Mouse (Mus musculus): ENCODE results near the gene Cpox.

Cpox gene

DNA sequence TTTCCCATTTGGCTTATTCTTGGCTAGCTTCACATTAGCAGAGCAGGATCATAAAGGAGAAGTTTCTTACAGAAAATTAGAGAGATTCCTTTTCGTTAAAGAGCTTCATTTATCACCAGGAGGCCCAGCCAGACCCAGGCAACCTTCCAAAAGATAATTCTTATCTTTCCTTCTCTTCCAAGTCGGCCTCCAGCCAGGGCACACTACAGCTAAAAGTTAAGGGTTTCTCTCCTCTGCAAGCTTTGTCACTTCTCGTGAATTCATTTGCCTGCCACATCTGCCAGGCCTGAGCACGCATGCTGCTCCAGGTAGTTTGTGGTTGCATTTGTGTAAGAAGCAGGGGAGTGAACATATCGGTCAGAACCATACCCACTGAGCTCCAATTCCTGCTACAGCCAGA is 828 bp upstream of the Cpox start:
- DNase-seq (ENCODE audit: low read depth, low spot score): no peak

DNA sequence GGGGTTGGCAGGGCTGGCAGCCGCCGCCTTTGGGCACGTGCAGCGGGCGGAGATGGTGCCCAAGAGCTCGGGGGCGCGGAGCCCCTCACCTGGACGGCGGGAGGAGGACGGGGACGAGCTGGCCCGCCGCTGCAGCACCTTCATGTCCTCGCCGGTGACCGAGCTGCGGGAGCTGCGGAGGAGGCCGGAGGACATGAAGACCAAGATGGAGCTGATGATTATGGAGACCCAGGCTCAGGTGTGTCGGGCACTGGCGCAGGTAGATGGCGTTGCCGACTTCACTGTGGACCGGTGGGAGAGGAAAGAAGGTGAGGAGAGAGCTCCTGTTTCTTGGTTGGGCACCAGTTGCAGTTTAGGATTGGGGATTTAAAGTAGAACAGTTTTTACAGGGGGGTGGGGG is 551 bp downstream of the Cpox start:
- peak; percentile 8 for DNase-seq (ENCODE audit: low read depth, low spot score)

DNA sequence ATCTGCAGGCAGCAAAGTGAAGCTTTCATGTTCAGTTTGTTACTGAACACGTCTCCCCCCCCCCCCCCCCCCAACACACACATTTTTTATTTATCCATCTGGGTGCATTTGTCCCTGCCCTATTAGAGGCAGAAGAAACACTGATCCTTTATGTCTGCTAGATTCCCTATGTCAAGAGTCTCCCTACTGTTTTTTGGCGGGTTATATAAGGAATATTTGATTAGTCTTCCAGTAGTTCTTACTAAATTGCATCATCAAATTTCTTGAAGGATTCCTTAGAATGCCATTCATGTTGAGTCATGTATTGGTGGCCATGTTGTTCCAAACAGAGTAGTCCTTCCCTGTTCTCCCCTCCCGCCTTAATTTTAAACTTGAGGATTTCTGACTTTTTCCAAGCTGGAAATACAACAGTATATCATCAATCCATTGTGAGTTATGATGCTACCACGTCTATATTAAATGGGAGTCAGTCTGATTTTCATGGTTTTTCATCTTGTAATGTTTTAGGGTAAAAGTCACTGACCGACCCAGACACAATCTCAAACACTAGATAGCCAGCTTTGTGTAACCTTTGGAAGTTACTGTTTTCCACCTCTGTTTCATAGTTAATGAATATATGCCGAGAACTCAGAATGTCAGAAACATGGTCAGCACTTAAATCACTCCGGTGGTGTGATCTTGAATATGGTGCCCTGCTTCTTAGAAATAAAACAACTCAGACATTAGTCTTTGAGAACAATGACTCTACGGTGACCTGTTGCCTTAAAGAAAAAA is 1.3 kb downstream of the Cpox start:
- no peak for DNase-seq (ENCODE audit: low read depth, low spot score)

DNA sequence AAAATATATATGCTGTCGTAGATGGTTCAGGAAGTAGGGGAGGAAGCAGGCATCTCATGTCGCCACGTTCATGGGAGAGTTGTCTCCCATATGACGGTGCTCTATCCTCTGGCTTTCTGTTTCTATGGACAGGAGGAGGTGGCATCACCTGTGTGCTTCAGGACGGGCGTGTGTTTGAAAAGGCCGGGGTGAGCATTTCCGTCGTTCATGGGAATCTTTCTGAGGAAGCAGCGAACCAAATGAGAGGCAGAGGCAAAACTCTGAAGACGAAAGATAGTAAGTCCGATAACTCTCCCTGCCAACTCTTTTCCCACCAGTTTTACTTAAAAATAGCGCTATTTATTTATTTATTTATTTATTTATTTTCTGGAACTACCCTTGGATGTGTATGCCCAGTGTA is 2.3 kb downstream of the Cpox start:
- no peak for DNase-seq (ENCODE audit: low read depth, low spot score)

DNA sequence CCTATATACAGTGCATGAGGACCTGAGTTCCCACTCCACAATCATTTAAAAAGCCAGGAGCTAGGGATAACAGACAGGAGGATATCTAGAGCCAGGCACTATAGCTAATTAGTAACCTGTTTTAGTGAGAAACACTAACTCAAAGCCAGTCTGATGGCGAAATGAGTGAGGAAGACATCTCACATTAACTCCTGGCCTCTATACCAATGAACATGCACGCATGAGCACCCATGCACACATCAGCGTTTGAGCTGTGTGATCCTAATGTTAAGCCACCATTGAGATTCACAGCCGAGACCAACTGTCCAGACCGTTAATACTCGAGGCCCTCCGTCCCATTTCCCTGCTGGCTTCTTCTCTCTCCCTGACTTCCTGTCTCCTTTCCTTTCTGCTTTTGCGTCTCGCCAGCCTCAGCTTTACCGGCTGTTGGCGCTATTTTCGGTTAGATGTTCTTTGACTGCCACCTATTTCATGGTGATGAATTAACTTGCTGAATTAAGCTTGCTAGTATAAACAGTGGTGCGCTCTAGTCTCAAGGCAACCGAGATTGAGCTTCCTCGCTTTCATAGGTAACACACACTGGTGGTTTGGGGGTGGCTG is 3.8 kb downstream of the Cpox start:
- no peak for DNase-seq (ENCODE audit: low read depth, low spot score)

DNA sequence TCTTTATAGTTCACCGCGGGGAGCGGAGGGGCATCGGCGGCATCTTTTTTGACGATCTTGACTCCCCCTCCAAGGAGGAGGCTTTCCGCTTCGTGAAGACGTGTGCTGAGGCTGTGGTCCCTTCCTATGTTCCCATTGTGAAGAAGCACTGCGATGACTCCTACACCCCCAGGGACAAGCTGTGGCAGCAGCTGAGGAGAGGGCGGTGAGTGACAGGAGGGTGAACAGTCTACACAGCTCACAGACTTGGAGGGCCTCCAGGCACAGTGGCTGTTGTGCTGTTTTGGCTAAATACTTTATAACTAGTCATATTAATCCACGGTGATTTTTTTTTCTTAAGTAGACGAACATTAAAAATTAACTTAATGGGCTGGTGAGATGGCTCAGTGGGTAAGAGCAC is 5.2 kb downstream of the Cpox start:
- DNase-seq (ENCODE audit: low read depth, low spot score): no peak

DNA sequence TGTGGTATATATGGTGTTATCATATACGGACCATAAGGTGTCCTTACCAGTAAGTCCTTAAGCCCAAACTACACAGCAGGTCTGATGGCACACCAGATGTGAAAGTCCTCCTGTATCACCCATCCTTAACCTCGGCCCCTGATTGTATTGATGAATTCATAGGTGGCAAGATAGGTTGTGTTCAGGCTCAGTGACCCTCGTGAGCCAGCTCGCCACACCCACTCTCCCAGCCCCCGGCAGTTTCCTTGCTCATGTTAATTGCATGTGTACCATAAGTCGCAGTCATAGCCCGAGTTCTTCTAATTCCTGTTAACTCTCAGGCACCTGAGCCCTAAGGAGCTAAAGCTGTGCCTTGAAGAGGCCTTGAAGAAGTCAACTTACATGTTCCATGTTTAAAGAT is 6.1 kb downstream of the Cpox start:
- DNase-seq (ENCODE audit: low read depth, low spot score): no peak

DNA sequence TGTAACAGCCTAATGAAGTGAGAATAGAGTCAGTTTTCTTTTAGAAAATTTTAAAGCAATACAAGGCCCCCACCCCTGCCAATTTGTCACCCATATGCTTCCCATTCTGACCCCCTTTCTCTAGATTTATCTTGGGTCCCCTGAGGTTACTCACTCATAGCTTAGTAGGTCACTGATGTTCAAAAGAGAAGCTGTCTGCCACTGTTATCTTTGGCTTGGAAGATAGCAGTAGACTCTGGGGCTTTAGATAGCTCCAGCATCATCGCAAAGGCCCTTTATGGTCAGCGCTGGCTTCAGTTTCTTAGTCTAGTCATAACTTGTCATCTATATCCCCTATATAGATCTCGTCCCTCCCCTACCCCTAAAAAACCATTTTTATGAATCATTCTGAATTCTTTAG is 6.5 kb downstream of the Cpox start:
- no peak for DNase-seq (ENCODE audit: low read depth, low spot score)

DNA sequence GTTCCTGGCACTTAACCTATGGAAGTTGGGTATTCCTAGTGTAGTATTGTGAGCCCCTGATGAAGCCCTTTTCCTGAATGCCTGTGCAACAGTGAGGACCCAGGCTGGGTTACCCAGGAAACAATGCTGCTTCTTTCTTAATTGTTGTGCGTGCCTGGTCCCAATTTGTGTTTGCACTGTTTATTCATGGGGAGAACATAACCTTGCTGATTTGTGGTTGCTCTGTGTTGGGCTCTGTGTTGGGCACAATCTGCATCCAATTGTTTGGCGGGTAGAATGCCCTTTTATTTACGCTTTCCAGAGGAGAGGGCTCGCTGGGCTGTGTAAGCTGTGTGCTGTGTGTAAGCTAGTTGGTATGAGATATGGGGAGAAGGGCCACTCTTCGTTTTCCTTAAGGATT is 7.4 kb downstream of the Cpox start:
- no peak for DNase-seq (ENCODE audit: low read depth, low spot score)

DNA sequence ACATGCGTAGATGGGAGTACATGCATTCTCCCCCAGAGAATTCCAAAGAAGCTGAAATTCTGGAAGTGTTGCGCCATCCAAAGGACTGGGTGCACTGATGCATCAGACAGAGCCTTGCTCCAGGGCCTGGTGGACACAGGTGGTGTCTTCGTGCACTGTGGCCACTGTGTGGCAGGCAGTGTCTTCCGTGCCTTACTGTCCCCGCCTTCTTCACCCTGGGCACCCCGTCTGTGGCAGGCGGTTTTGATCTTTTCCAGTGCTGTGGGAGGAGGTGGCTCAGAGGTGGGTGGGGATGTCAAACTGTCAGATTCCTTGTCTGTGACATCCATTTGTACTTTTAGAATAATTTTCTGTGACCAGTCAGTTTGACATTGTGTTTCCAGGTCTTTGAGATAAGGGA is 8.6 kb downstream of the Cpox start:
- no peak for DNase-seq (ENCODE audit: low read depth, low spot score)

DNA sequence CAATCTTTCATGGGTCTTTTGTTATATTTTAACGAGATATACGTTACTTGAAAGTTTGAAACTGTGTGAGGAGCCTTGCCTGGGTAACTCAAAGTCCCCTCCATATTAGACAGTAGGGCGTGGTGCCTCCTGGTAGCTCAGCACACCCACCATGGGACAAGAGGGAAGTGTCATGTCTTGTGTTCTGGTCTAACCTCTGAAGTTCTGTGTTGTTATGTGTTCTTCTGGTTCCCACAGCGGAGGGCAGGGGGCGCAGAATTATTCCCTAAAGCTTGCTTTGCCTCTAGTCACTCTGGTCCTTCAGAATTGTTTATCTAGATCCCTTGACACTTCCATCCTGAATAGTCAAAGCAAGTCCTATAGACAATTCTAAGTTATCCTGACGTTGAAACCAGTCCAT is 12.0 kb downstream of the Cpox start:
- DNase-seq (ENCODE audit: low read depth, low spot score): no peak

DNA sequence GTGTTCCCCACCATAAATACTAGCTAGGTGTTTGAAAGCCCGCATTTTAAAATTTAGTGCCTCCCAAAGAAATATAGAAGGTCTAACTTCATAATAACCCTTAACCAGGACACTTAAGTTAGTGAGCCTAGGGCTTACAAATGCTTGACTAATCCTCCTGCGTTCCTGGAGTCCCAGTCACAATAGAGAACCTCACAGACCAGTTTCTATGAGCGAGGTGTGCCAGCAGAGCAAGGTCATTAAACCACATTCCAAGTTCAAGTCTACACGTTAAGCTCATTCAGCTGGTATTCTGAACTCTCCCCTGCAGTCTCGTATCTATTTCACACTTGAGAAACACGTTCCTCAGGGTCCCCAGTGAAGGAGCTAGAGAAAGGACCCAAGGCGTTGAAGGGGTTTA is 12.8 kb downstream of the Cpox start:
- no peak for DNase-seq (ENCODE audit: low read depth, low spot score)

DNA sequence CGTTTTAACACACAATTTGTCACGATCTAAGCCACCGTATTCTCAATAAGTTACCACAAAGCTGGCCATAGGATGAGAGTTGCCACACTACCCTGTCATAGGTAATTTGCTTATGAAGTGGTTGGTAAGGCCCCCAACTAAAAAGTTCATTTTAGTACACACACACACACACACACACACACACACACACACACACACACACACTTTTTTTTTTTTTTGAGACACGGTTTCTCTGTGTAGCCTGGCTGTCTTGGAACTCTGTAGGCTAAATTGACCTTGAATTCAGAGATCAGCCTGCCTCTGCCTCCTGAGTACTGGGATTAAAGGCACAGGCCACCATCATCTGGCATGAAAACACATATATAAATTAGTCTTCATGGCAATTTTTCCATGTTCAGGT is 13.8 kb downstream of the Cpox start:
- DNase-seq (ENCODE audit: low read depth, low spot score): no peak

DNA sequence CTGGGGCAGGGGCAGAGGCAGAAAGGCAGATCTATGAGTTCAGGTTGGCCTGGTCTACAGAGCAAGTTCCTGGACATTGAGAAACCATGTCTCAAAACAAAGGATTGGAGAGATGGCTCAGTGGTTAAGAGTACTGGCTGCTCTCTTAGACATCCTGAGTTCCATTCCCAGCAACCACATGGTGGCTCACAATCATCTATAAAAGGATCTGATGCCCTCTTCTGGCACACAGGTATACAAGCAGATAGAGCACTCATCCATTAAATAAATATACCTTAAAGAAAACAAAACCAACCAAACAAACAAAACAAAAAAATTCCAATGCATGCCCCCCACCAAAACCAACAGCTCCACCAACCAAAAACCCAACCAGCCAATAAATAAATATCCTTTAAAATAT is 14.4 kb downstream of the Cpox start:
- DNase-seq (ENCODE audit: low read depth, low spot score): no peak

DNA sequence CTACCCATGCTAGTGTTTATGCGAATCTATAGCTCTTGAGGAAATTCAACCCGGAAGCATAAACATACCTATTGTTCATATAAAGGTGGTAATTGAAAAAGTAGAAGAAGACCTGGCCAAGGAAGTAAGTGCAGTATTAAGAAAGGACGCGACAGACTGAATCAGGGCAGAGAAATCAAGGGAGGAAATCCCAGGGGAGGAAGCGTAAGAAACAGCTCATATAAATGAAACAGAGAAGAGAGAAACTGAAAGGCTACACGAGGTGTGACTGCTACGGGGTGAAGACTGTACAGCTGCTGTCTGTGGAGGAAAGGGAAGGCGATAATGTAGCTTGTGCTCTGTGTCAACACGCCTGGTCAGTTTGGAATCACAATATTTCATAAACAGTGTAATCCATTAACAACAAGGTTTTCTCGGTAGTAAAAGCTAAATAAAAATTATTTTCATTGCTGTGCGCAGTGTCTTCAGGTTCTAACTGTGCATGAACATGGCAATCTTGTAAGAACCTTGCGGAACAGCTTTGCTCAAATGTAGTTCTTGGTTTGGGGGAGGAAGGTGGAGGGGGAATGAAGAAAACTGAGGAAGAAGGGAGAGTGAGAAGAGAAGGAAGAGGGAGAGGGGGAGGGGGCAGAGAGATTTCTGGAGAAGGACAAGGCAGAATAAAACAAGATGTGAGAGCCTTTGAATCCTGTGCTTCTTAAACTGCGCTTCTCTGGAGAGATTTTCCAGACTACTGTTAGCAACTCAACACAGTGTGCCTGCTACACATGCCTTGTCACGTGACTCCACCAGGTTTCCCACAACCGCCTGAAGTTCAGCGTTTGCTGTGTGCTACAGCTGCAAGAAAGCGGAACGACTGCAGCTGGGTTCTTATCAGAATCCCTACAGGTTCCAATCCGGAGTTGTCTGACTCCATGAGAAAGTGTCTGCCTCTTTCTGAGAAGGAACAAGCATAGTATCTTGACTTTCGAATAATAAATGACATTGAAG is 15.8 kb downstream of the Cpox start:
- no peak for DNase-seq (ENCODE audit: low read depth, low spot score)

DNA sequence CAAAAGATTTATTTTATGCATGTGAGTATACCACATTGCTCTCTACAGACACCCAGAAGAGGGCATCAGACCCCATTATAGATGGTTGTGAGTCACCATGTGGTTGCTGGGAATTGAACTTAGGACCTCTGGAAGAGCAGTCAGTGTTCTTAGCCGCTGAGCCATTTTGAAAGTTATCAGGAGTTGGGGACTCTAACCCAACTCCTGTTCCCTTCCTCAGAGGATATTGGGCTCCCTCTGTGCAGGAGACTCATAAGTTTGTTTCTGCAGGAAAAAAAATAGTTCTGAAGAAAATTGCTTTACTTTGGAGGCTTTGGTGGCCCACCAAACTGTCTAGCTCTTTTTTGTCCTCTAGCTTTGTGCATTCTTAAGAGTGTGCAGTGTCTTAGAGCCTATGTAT is 18.4 kb downstream of the Cpox start:
- no peak for DNase-seq (ENCODE audit: low read depth, low spot score)

DNA sequence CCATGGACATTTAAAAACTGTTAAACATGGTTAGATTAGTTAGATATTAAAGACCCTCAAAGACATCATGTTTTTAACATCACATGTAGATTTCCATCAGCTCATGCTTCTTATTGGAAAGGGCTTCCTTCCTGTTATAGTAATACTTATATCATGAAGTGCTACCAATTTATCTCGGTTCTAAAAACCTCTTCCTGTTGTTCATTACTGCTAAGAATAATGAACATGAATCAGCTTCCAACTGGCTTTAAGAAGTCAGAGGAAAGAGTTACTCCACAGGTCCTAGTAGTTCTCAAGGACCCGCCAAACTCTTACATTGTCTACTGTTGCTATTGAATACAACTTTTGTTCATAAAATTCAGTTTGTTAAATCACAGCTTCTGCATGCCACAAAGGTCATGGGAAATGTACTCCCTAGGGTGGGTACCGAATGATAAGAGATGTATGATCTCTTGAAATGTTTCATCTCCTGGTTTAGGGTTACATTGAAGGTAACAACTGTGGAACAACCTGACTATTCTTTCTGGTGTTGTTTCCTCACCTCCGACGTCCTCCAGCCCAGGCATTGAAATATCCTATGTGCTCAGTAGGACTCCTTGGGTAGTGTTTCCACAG is 19.6 kb downstream of the Cpox start:
- DNase-seq (ENCODE audit: low read depth, low spot score): no peak

DNA sequence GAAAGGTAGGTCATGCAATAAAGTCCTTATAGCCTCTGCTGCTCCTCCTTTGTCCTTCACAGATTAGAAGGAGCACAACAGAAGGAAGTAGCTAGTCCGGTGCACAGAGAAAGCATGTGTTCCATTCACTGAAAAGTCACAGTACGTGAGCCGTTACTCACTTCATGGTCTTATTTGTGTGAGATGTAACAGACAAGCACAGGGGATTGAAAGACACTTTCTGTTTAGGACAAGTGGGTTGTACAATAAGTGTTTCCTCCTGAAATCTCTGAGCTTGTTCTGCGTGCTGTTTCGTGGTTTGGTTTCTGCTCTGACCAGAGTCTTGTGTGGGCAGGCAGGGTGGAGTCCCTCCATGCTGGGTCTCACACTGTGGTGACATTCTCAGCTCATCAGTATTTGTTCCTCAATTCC is 20.2 kb downstream of the Cpox start:
- DNase-seq (ENCODE audit: low read depth, low spot score): no peak

DNA sequence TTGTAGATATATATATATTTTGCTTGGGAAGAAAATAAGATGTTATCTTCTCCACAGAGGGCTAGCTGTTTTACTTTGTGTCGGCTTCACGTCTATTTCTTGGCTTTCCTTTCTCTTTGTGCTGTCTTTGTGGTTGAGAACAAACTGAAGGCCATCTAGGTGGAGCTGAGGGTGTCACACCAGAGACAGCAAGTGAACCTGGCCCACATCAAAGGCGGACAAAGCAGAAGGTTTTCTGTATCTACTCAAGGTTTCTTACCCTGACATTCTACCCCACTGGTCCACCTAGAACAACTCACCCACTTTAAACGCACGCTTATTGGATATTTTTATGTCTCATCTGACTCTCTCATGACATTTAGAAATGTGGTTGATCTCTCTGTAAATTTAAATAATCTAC is 24.0 kb downstream of the Cpox start:
- no peak for DNase-seq (ENCODE audit: low read depth, low spot score)

DNA sequence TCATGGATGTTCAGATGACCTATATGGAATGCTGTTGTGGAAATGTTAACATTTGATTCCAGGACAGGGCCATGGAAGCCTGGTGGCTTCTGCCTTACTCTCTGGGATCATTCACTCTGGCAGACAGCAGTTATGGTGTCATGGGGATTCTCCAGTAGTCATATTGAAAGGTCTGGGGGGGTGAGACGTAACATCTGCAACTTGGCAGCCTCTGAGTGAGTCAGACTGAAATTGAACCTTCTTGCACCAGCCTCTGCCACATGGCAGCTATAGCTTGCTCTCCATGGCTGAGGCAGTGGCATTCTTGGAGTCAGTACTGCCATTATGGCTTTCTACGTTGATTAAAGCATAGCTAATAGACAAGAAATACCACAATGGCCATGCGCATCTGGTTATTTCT is 26.7 kb downstream of the Cpox start:
- no peak for DNase-seq (ENCODE audit: low read depth, low spot score)

DNA sequence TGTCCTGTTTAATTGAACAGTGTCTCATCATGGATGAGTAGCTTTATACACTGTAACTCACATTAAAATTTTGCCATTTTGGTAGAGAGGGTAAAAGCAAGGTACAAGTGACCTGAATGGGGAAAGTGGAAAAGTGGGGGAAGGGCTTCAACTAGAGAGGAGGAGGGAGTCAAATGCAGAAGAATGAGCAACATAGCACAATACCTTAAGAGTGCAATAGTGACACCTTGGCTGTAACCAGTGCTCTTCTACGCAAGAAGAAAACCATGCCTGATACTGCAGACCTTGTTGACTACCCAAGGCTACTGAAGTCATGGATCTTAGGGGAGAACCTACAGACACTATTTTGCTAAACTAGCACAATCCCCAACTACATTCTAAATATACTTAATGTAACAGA is 27.2 kb downstream of the Cpox start:
- DNase-seq (ENCODE audit: low read depth, low spot score): no peak

DNA sequence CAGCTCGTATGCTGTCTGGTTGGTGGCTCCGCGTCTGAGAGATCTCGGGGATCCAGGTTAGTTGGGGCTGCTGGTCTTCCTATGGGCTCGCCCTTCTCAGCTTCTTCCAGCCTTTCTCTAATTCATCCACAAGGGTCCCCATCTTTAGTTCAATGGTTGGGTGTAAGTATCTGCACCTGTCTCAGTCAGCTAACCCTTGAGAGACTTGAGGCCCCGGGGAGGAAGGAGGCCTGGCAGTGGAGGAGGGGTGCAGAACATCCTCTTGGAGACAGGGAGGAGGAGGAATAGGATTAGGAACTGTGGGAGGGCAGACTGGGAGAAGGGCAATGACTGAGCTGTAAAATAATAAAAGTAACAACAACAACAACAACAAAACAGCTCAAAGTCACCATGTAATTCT is 30.1 kb downstream of the Cpox start:
- no peak for DNase-seq (ENCODE audit: low read depth, low spot score)
